Mouse (Mus musculus) brain, adult 2 months (tissue): ENCODE measurements around the gene Irgc1.

Source experiments
- DNase-seq: peaks from one replicate; pipeline ENCODE4 v3.0.0; 2011; ENCODE audit warnings: low read depth, low spot score

The Irgc1 gene

GRCm38 (mm10) chr7:24437981-24438380 lies 14.1 kb downstream of the Irgc1 start:
- DNase-seq, result peak; percentile 91

GRCm38 (mm10) chr7:24435305-24435704 lies 16.8 kb downstream of the Irgc1 start:
- no peak for DNase-seq

- DNase-seq, result peak; percentile 50
Observed at GRCm38 (mm10) chr7:24431713-24432112, 20.4 kb downstream of the Irgc1 start.

GRCm38 (mm10) chr7:24430551-24431345 lies 21.3 kb downstream of the Irgc1 start:
- DNase-seq, result no peak

GRCm38 (mm10) chr7:24429413-24430112 lies 22.5 kb downstream of the Irgc1 start:
- peak; percentile 99 for DNase-seq

- no peak for DNase-seq
Observed at GRCm38 (mm10) chr7:24428725-24429124, 23.4 kb downstream of the Irgc1 start.

GRCm38 (mm10) chr7:24427168-24427567 lies 24.9 kb downstream of the Irgc1 start:
- no peak for DNase-seq

GRCm38 (mm10) chr7:24425919-24426318 lies 26.2 kb downstream of the Irgc1 start:
- no peak for DNase-seq

GRCm38 (mm10) chr7:24423956-24424732 lies 28.0 kb downstream of the Irgc1 start:
- peak; percentile 84 for DNase-seq

- DNase-seq, result no peak
Observed at GRCm38 (mm10) chr7:24423107-24423763, 28.9 kb downstream of the Irgc1 start.

- DNase-seq, result no peak
Observed at GRCm38 (mm10) chr7:24422251-24422650, 29.8 kb downstream of the Irgc1 start.

GRCm38 (mm10) chr7:24421648-24422047 lies 30.4 kb downstream of the Irgc1 start:
- peak; percentile 42 for DNase-seq

- DNase-seq, result peak; percentile 55
Observed at GRCm38 (mm10) chr7:24419579-24419978, 32.5 kb downstream of the Irgc1 start.

- DNase-seq, result no peak
Observed at GRCm38 (mm10) chr7:24415261-24415660, 36.8 kb downstream of the Irgc1 start.

GRCm38 (mm10) chr7:24413630-24414029 lies 38.5 kb downstream of the Irgc1 start:
- no peak for DNase-seq

- no peak for DNase-seq
Observed at GRCm38 (mm10) chr7:24410831-24411230, 41.3 kb downstream of the Irgc1 start.

- no peak for DNase-seq
Observed at GRCm38 (mm10) chr7:24410123-24410522, 42.0 kb downstream of the Irgc1 start.

GRCm38 (mm10) chr7:24408186-24408585 lies 43.9 kb downstream of the Irgc1 start:
- no peak for DNase-seq

- DNase-seq, result peak; percentile 94
Observed at GRCm38 (mm10) chr7:24406528-24407344, 45.4 kb downstream of the Irgc1 start.

- DNase-seq, result no peak
Observed at GRCm38 (mm10) chr7:24405649-24406048, 46.4 kb downstream of the Irgc1 start.

- no peak for DNase-seq
Observed at GRCm38 (mm10) chr7:24402851-24403250, 49.2 kb downstream of the Irgc1 start.
